Mouse (Mus musculus) midbrain, postnatal 0 days (tissue): Measurements from ENCODE around the gene Dscam. TPM values are rescaled to one million over a fixed set of nuclear protein-coding genes. Genes with fewer than 3 reads are reported as not detected.
A peak's percentile ranks its signal among the peaks of the same experiment; 100 is the strongest.

ENCODE experiments used
- ATAC-seq: fragments of 200-750 bp; cut with Nextera tagmentation; 2 replicates; pipeline ENCODE4 v1.8.0; 2017; ENCODE audit warnings: moderate number of reproducible peaks, mild to moderate bottlenecking, moderate TSS enrichment, moderate library complexity; ENCODE audit not compliant: low FRiP score
- DNase-seq: peaks from one replicate; pipeline ENCODE4 v3.0.0-alpha.2; 2015; ENCODE audit warnings: low spot score
- H3K27ac ChIP-seq: fragments of 300-500 bp; sonication (generic); 2 replicates; pipeline ENCODE4 v1.5.1; 2014; ENCODE audit warnings: low read depth, mild to moderate bottlenecking, low read length, mixed read lengths
- H3K27me3 ChIP-seq: fragments of 300-500 bp; sonication (generic); 2 replicates; pipeline ENCODE4 v1.6.1; 2014; ENCODE audit warnings: low read length, control low read depth, mixed read lengths; ENCODE audit not compliant: insufficient read depth
- H3K36me3 ChIP-seq: fragments of 300-500 bp; sonication (generic); 2 replicates; pipeline ENCODE4 v1.6.1; 2014; ENCODE audit warnings: low read length, control low read depth, mixed read lengths; ENCODE audit not compliant: insufficient read depth
- H3K4me1 ChIP-seq: fragments of 300-500 bp; sonication (generic); 2 replicates; pipeline ENCODE4 v1.6.1; 2014; ENCODE audit warnings: mild to moderate bottlenecking, control low read depth, antibody characterized with exemption, low read length, mixed read lengths; ENCODE audit not compliant: insufficient read depth
- H3K4me2 ChIP-seq: fragments of 300-500 bp; sonication (generic); 2 replicates; pipeline ENCODE4 v1.6.1; 2014; ENCODE audit warnings: low read depth, mild to moderate bottlenecking, low read length, mixed read lengths; ENCODE audit not compliant: poor library complexity, severe bottlenecking
- H3K4me3 ChIP-seq: fragments of 300-500 bp; sonication (generic); 2 replicates; pipeline ENCODE4 v1.5.1; 2014; ENCODE audit warnings: low read depth, mild to moderate bottlenecking, low read length, moderate library complexity
- H3K9ac ChIP-seq: fragments of 300-500 bp; sonication (generic); replicated peaks from 2 replicates; pipeline ENCODE4 v1.6.1; 2014; ENCODE audit warnings: mild to moderate bottlenecking, low read length, moderate library complexity, mixed read lengths; ENCODE audit not compliant: poor library complexity, severe bottlenecking
- H3K9me3 ChIP-seq: fragments of 300-500 bp; sonication (generic); 2 replicates; pipeline ENCODE4 v1.6.1; 2016; ENCODE audit warnings: low read length, control low read depth
- CTCF ChIP-seq: IDR thresholded peaks from 2 replicates; pipeline ENCODE4 v1.5.1; 2016; ENCODE audit warnings: antibody characterized with exemption, mild to moderate bottlenecking
- WGBS: fragments of 180-500 bp; shearing (Covaris S2); extraction: QIAGEN DNeasy Blood & Tissue Kit; methylation state at CpG from one replicate; pipeline ENCODE4 v1.1.7; 2014; 5-methylcytosine and 5-hydroxymethylcytosine counted together
- polyA plus RNA-seq: library from polyadenylated mRNA; unstranded; fragments of >200 nt; fragmentation: Nextera tagmentation; extraction: Ambion mirVana; gene quantifications from 2 replicates; pipeline ENCODE4 v1.2.1, GENCODE M21; 2015
- total RNA-seq: library from RNA; depleted of rRNA; stranded (reverse); fragments of >200 nt; gene quantifications from 2 replicates; pipeline ENCODE4 v1.2.3, GENCODE M21; 2014

Gene Dscam
- total and polyA plus RNA-seq, 2 experiments from 2014 or later: 15.1 to 64.6 TPM

DNA sequence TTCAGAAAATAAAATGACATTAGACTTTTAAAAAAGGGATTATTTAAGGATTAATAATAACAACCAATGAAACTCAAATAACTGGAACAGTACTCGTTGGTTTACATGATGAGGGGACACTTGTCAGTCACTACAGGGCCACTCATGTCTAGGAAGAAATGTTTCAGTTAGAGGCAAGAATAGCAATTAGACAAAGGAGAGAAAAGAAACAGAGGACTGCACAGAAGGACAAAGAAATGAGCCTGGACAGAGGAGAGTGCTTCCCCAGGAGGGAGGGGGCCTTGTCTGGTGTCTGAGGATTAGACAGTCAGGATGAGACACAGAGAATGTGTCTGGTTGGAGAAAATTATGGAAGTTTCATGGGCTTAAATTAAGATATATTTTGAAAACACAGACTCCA is 324.0 kb downstream of the Dscam start:
- TF ChIP-seq CTCF: no peak
- Histone ChIP-seq H3K36me3 (no peaks in the 10 kb centered on the region), H3K4me1 (peaks cover 10% of the 10 kb centered on the region; the same call in 1 of the 2 replicates), H3K27me3 (no peaks in the 10 kb centered on the region), H3K4me2 (no peak overlapping the region), H3K9ac (no peak overlapping the region), H3K9me3 (no peaks in the 10 kb centered on the region), H3K27ac (0 out of 2 replicates have a peak overlapping the region, but pooled peaks have one; percentile 47), H3K4me3 (no peak overlapping the region)
- WGBS: 9% methylated on average over 1 of the region's 1 CpGs
- DNase-seq (no peak), ATAC-seq (no peak)

DNA sequence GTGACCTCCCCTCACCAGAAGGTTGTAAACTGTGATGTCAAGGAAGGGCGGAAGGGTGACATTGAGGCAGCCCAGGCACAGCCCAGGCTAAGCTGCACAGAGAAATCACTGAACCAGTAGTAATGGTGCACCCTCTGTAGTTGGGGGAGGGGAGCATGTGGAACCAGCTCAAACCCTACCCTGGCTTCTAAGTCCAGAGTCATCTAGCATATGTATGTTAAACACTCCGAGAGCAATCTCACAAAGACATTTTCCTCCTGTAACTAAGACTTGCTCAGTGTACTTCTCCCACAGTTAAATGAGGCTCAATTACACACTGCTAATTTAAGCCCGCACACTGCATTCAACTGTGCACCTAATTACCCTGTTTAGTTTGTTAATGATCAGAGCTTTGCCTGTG is 324.4 kb downstream of the Dscam start:
- peak overlapping the region; percentile 27; the same call in 1 of the 2 replicates for H3K27ac ChIP-seq
- no peak overlapping the region for H3K4me3 ChIP-seq
- H3K9ac ChIP-seq: no peak overlapping the region
- DNase-seq: peak; percentile 22
- 47% methylated on average over 3 of the region's 3 CpGs for WGBS
- no peaks in the 10 kb centered on the region for H3K27me3 ChIP-seq
- TF ChIP-seq CTCF: no peak
- no peaks in the 10 kb centered on the region for H3K9me3 ChIP-seq
- no peaks in the 10 kb centered on the region for H3K36me3 ChIP-seq
- H3K4me1 ChIP-seq: peaks cover 10% of the 10 kb centered on the region; the same call in 1 of the 2 replicates
- no peak for ATAC-seq
- no peak overlapping the region for H3K4me2 ChIP-seq

DNA sequence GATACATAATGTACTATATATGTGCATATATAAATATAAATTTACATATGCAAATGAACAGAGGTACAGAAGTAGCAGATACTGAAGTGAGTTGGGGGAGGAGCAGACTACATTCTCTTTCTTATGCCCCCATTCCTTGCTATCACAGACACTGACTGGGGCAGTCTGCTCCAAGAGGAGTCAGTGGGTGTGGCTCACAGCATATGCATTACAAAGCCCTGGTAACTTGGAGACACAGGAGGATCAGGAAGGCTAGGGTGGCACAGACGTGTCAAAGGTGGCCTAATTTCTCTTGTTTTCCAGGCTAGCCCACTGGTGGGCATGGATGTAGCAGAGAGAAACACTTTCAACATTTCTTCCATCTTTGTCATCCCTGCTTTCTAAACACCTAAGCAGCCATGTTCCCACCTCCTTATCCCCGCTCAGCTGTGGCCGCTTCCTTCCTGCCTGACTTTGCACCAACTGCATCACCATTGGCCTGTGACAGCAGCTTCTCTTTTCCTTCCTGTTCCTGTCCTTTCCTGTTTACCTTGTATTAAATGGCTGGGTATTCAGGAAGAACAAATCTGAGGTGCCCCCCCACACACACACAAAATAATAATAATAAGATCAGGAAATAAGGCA is 325.0 kb downstream of the Dscam start:
- Histone ChIP-seq H3K9me3 (no peaks in the 10 kb centered on the region), H3K4me2 (no peak overlapping the region), H3K27ac (peak overlapping the region; percentile 27; the same call in 1 of the 2 replicates), H3K27me3 (no peaks in the 10 kb centered on the region), H3K4me1 (peaks cover 10% of the 10 kb centered on the region; the same call in 1 of the 2 replicates), H3K9ac (no peak overlapping the region), H3K36me3 (no peaks in the 10 kb centered on the region), H3K4me3 (no peak overlapping the region)
- TF ChIP-seq CTCF: no peak
- ATAC-seq (no peak), DNase-seq (no peak)
- 76% methylated on average over 3 of the region's 3 CpGs for WGBS

DNA sequence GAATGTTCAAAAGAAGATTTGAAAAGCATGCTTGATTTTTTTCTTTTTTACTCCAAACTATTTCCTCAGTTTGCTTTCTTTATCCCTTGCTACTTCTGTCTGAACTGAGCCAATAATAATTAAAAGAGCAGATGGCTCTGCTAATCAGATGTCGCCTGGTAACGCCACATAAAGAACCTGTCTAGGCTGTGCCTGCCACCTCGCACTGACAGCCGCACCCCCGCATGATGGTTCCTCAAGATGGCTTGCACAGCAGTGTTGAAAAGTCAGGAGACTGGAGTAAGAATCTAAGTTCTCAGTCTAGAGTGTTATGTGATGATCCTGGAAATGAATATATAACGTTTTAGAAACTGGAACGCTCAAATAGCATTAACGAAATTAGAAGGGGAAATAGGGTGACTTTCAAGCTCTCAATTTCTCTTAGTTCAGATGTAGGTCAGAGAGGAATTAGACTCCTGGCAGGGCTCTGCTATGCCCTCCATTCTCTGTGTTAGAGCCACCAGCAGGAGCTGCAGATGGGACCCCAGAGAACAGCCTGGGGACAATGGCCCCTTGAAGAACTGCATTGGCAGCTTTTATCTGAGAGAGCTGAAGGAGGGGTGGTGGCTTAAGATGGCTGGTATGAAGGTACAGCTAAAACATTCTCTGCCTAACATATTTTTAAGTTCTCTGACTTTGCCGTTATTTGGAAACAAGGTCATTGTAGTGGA is 326.7 kb downstream of the Dscam start:
- Histone ChIP-seq H3K9ac (no peak overlapping the region), H3K4me2 (no peak overlapping the region), H3K36me3 (no peaks in the 10 kb centered on the region), H3K4me1 (peaks cover 10% of the 10 kb centered on the region; the same call in 1 of the 2 replicates), H3K9me3 (no peaks in the 10 kb centered on the region), H3K4me3 (no peak overlapping the region), H3K27ac (peak overlapping the region; percentile 55; the same call in 1 of the 2 replicates), H3K27me3 (no peaks in the 10 kb centered on the region)
- DNase-seq (peak; percentile 63), ATAC-seq (no peak)
- no peak for TF ChIP-seq CTCF
- 33% methylated on average over 9 of the region's 9 CpGs for WGBS

DNA sequence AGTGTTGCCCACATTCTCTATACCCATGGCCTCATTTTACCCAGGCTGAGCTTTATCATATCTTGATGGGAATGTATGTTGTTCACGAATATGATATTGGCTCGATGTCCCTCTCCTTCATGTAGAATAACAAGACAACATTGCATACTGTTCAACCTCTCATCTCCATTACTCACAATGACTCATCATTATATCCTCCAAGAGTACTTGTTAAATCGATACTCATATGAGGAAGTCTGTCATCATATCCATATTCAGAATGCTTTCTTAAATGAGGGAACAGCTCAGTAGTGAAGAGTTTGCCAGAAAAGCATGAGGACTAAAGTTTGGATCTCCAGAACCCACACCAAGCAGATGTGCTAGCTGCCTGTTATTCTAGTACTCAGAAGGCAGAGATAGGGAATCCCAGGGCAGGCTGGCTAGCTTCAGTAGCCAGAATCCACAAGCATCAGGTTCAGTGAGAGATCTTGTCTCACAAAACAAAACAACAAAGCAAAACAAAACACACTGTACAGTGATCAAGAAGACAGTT is 327.7 kb downstream of the Dscam start:
- 96% methylated on average over 3 of the region's 3 CpGs for WGBS
- ATAC-seq: no peak
- no peak overlapping the region for H3K27ac ChIP-seq

DNA sequence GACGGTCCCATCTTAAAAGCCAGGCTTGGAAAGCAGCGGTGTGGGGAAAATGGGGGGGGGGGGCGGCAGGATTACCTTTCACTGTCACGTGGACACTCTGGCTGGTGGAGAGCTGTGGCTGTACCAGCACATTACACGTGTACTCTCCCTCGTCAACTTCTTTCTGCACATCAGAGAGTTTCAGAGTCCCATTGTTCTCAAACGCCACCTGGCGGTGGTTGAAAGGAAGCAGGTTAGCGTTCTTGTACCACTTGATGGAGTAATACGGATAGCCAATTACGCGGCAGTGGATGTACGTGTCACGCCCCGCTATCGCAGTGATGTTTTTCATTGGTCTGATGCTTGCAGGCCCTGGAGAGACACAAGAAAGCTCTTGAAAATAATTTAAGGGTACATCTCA is 350.9 kb downstream of the Dscam start:
- H3K27ac ChIP-seq: no peak overlapping the region
- H3K36me3 ChIP-seq: no peaks in the 10 kb centered on the region; the same call in 1 of the 2 replicates
- no peak overlapping the region for H3K4me2 ChIP-seq
- peak; percentile 77; the same call in 1 of the 2 replicates for ATAC-seq
- no peak overlapping the region for H3K9ac ChIP-seq
- no peak overlapping the region for H3K4me3 ChIP-seq
- no peaks in the 10 kb centered on the region for H3K27me3 ChIP-seq
- H3K9me3 ChIP-seq: no peaks in the 10 kb centered on the region
- peak; percentile 84 for DNase-seq
- H3K4me1 ChIP-seq: no peaks in the 10 kb centered on the region
- peak; percentile 85 for TF ChIP-seq CTCF
- 29% methylated on average over 16 of the region's 16 CpGs for WGBS

More for the DNA sequence above, 327.7 kb downstream of the Dscam start:
- no peak for TF ChIP-seq CTCF
- Histone ChIP-seq H3K9me3 (no peaks in the 10 kb centered on the region), H3K27me3 (no peaks in the 10 kb centered on the region), H3K4me3 (no peak overlapping the region), H3K9ac (no peak overlapping the region), H3K36me3 (no peaks in the 10 kb centered on the region), H3K4me2 (no peak overlapping the region), H3K4me1 (peaks cover 10% of the 10 kb centered on the region; the same call in 1 of the 2 replicates)
- DNase-seq: no peak
